Mouse (Mus musculus) heart, embryonic 11.5 days (tissue): ENCODE measurements at regions not wholly inside any gene's neighbourhood (a gene's known extent, or its start where the extent isn't known, plus 50 kb on each side); places are given as distances from the start of the nearest gene placed in this dataset.

Source experiments
- ATAC-seq: fragments of 200-750 bp; cut with Nextera tagmentation; replicated peaks from 2 replicates; pipeline ENCODE4 v1.8.0; 2017; ENCODE audit warnings: moderate library complexity; ENCODE audit not compliant: insufficient number of reproducible peaks, low FRiP score, low TSS enrichment
- H3K27ac ChIP-seq: fragments of 300-500 bp; sonication (generic); 2 replicates; pipeline ENCODE4 v1.5.1; 2014; ENCODE audit warnings: mild to moderate bottlenecking, low read depth, low read length
- H3K27me3 ChIP-seq: fragments of 300-500 bp; sonication (generic); 2 replicates; pipeline ENCODE4 v1.6.1; 2014; ENCODE audit warnings: mild to moderate bottlenecking, low read length, mixed read lengths; ENCODE audit not compliant: control insufficient read depth, insufficient read depth
- H3K36me3 ChIP-seq: fragments of 300-500 bp; sonication (generic); 2 replicates; pipeline ENCODE4 v1.6.1; 2014; ENCODE audit warnings: mild to moderate bottlenecking, low read length, moderate library complexity, mixed read lengths; ENCODE audit not compliant: control insufficient read depth, insufficient read depth
- H3K4me1 ChIP-seq: fragments of 300-500 bp; sonication (generic); 2 replicates; pipeline ENCODE4 v1.6.1; 2014; ENCODE audit warnings: low read length; ENCODE audit not compliant: control insufficient read depth, insufficient read depth
- H3K4me2 ChIP-seq: fragments of 300-500 bp; sonication (generic); 2 replicates; pipeline ENCODE4 v1.6.1; 2014; ENCODE audit warnings: mild to moderate bottlenecking, moderate library complexity
- H3K4me3 ChIP-seq: fragments of 300-500 bp; sonication (generic); 2 replicates; pipeline ENCODE4 v1.5.1; 2014; ENCODE audit warnings: low read depth, low read length
- H3K9ac ChIP-seq: fragments of 300-500 bp; sonication (generic); 2 replicates; pipeline ENCODE4 v1.6.1; 2014; ENCODE audit warnings: mild to moderate bottlenecking, low read depth, low read length, moderate library complexity
- H3K9me3 ChIP-seq: fragments of 300-500 bp; sonication (generic); replicated peaks from 2 replicates; pipeline ENCODE4 v1.6.1; 2016; ENCODE audit warnings: low read length; ENCODE audit not compliant: control insufficient read depth
- WGBS: fragments of 180-500 bp; shearing (Covaris S2); extraction: QIAGEN DNeasy Blood & Tissue Kit; methylation state at CpG from one replicate; pipeline ENCODE4 v1.1.7; 2014; ENCODE audit not compliant: insufficient replicate concordance; 5-methylcytosine and 5-hydroxymethylcytosine counted together

GRCm38 (mm10) chr13:5803540-5804380 lies 57.5 kb upstream of the Klf6 start:
- Histone ChIP-seq H3K4me1 (peaks cover 4% of the 10 kb centered on the region; the same call in 1 of the 2 replicates), H3K27ac (peak overlapping the region; percentile 70), H3K4me3 (no peak overlapping the region), H3K4me2 (no peak overlapping the region), H3K36me3 (no peaks in the 10 kb centered on the region), H3K9me3 (no peaks in the 10 kb centered on the region), H3K27me3 (no peaks in the 10 kb centered on the region), H3K9ac (no peak overlapping the region)
- 22% methylated on average over 6 of the region's 6 CpGs for WGBS
- no peak; the same call in 1 of the 2 replicates for ATAC-seq

- Histone ChIP-seq H3K27me3 (no peaks in the 10 kb centered on the region), H3K9ac (no peak overlapping the region), H3K4me1 (peaks cover 4% of the 10 kb centered on the region; the same call in 1 of the 2 replicates), H3K36me3 (no peaks in the 10 kb centered on the region), H3K4me3 (no peak overlapping the region), H3K27ac (peak overlapping the region; percentile 70), H3K9me3 (no peaks in the 10 kb centered on the region), H3K4me2 (no peak overlapping the region)
- WGBS, result 37% methylated on average over 7 of the region's 7 CpGs
- ATAC-seq, result no peak
Observed at GRCm38 (mm10) chr13:5804381-5804941, 56.8 kb upstream of the Klf6 start.

- no peaks in the 10 kb centered on the region for H3K9me3 ChIP-seq
- no peak overlapping the region for H3K27ac ChIP-seq
- peaks cover 4% of the 10 kb centered on the region; the same call in 1 of the 2 replicates for H3K4me1 ChIP-seq
- no peaks in the 10 kb centered on the region for H3K36me3 ChIP-seq
- no peaks in the 10 kb centered on the region for H3K27me3 ChIP-seq
- no peak overlapping the region for H3K4me2 ChIP-seq
- 65% methylated on average over 2 of the region's 2 CpGs for WGBS
- H3K9ac ChIP-seq, result no peak overlapping the region
- H3K4me3 ChIP-seq, result no peak overlapping the region
- no peak for ATAC-seq
Observed at GRCm38 (mm10) chr13:5808380-5808779, 52.9 kb upstream of the Klf6 start.
